Mouse (Mus musculus): ENCODE measurements around the gene Cdkn3.
"Not testable (repeated sequence)": the region's sequence is repeated elsewhere in the genome, so short reads cannot be mapped to it uniquely, and the experiment has no call there.

Gene Cdkn3

GRCm38 (mm10) chr14:46783327-46783926, 23.1 kb downstream of the Cdkn3 start:
- in situ Hi-C loops (cut with MboI): no loop called here

GRCm38 (mm10) chr14:46785247-46785646, 24.9 kb downstream of the Cdkn3 start:
- in situ Hi-C loops (cut with MboI): no loop called here

- in situ Hi-C loops (cut with MboI): no loop called here
Measured at GRCm38 (mm10) chr14:46787454-46787786, 27.1 kb downstream of the Cdkn3 start.

GRCm38 (mm10) chr14:46787787-46788504, 27.6 kb downstream of the Cdkn3 start, which contains the start of gene Cnih1:
Gene Cnih1 (minus strand): TSS chr14:46788411.
- in situ Hi-C loops (cut with MboI): no loop called here

GRCm38 (mm10) chr14:46788505-46788901, 28.2 kb downstream of the Cdkn3 start:
- in situ Hi-C loops (cut with MboI): no loop called here

GRCm38 (mm10) chr14:46790303-46790702, 30.0 kb downstream of the Cdkn3 start:
- in situ Hi-C loops (cut with MboI): no loop called here

- in situ Hi-C loops (cut with MboI): no loop called here
Measured at GRCm38 (mm10) chr14:46790723-46791122, 30.4 kb downstream of the Cdkn3 start.

GRCm38 (mm10) chr14:46794157-46794556, 33.8 kb downstream of the Cdkn3 start:
- in situ Hi-C loops (cut with MboI): no loop called here

- in situ Hi-C loops (cut with MboI): no loop called here
Measured at GRCm38 (mm10) chr14:46800684-46801345, 40.5 kb downstream of the Cdkn3 start.

- in situ Hi-C loops (cut with MboI): no loop called here
Measured at GRCm38 (mm10) chr14:46803259-46803658, 42.9 kb downstream of the Cdkn3 start.

- in situ Hi-C loops (cut with MboI): no loop called here
Measured at GRCm38 (mm10) chr14:46803791-46804190, 43.5 kb downstream of the Cdkn3 start.

- in situ Hi-C loops (cut with MboI): no loop called here
Measured at GRCm38 (mm10) chr14:46806186-46806585, 45.8 kb downstream of the Cdkn3 start.

GRCm38 (mm10) chr14:46807927-46808326, 47.6 kb downstream of the Cdkn3 start:
- in situ Hi-C loops (cut with MboI): no loop called here

- in situ Hi-C loops (cut with MboI): no loop called here
Measured at GRCm38 (mm10) chr14:46815640-46816039, 55.3 kb downstream of the Cdkn3 start.

GRCm38 (mm10) chr14:46816916-46817622, 56.7 kb downstream of the Cdkn3 start:
- in situ Hi-C loops (cut with MboI): no loop called here

- in situ Hi-C loops (cut with MboI): no loop called here
Measured at GRCm38 (mm10) chr14:46818743-46819142, 58.4 kb downstream of the Cdkn3 start.

- in situ Hi-C loops (cut with MboI): not testable (repeated sequence)
Measured at GRCm38 (mm10) chr14:46819961-46820360, 59.6 kb downstream of the Cdkn3 start.

Measured in mature B cell (primary cell).